ENCODE assay signal across 11 mouse cellular contexts in the genomic region with DNA sequence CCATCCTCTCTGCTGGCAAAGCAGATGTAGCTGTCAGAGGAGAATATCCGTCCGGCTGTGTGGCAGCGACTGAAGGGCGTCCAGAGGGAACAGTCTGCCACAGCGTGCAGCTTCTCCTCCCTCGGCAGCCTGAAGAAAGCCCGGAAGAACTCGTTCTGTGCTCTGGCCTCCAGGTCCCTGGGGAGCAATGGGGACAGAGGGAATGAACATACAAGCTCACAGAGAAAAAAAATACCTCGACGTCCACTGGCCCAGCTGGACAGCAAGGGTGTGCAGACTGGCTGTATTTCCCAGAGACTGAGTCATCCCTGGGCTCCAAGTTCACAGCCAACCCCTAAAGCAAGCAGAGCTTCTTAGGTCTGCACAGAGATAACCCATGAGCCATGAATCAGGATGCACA. TPM values are rescaled to one million over a fixed set of nuclear protein-coding genes. Genes with fewer than 3 reads are reported as not detected.
A peak's percentile ranks its signal among the peaks of the same experiment; 100 is the strongest.
DNase-seq lines count a peak whose midpoint lies in the region; ATAC-seq lines count a peak whose summit lies in the region.
"Had no signal": no experiment of that assay in that cellular context is flagged by ENCODE, and none has a peak within 500 bp of the region (broad histone marks: within the 10 kb centered on the region; RNA-seq: fewer than 3 reads in every experiment).

No protein-coding gene starts in this region.

- no peaks in the 10 kb centered on the region; the same call in 1 of the 2 replicates for H3K4me1 ChIP-seq in heart, embryonic 12.5 days (replicated peaks)
- H3K4me1 ChIP-seq in midbrain, embryonic 16.5 days (ENCODE audit: control insufficient read depth, insufficient read depth, low read length): no peaks in the 10 kb centered on the region
- no peaks in the 10 kb centered on the region for H3K4me1 ChIP-seq in midbrain, embryonic 13.5 days (replicated peaks)

- no peak overlapping the region for H3K9ac ChIP-seq in heart, embryonic 12.5 days
- H3K9ac ChIP-seq in midbrain, embryonic 16.5 days (ENCODE audit: low read depth, low read length): 0 out of 2 replicates have a peak overlapping the region, but pooled peaks have one; percentile 13
- H3K9ac ChIP-seq in midbrain, embryonic 13.5 days (replicated peaks): no peak overlapping the region

- H3K36me3 ChIP-seq in heart, embryonic 12.5 days: peaks cover 31% of the 10 kb centered on the region
- no peaks in the 10 kb centered on the region; the same call in 1 of the 2 replicates for H3K36me3 ChIP-seq in midbrain, embryonic 16.5 days (ENCODE audit: control insufficient read depth, insufficient read depth, low read length)
- H3K36me3 ChIP-seq in midbrain, embryonic 13.5 days: peaks cover 7% of the 10 kb centered on the region

- WGBS in heart, embryonic 12.5 days: 71% methylated on average over 10 of the region's 10 CpGs
- 60% methylated on average over 10 of the region's 10 CpGs for WGBS in midbrain, embryonic 16.5 days
- WGBS in midbrain, embryonic 13.5 days: 69% methylated on average over 10 of the region's 10 CpGs

- no peak overlapping the region for H3K27ac ChIP-seq in heart, embryonic 12.5 days (ENCODE audit: poor library complexity, severe bottlenecking)
- H3K27ac ChIP-seq in midbrain, embryonic 16.5 days (ENCODE audit: low read length): no peak overlapping the region
- no peak overlapping the region for H3K27ac ChIP-seq in midbrain, embryonic 13.5 days

- H3K27me3 ChIP-seq in heart, embryonic 12.5 days (replicated peaks): no peaks in the 10 kb centered on the region
- H3K27me3 ChIP-seq in midbrain, embryonic 16.5 days (ENCODE audit: control insufficient read depth, insufficient read depth, low read depth, low read length): no peaks in the 10 kb centered on the region
- no peaks in the 10 kb centered on the region for H3K27me3 ChIP-seq in midbrain, embryonic 13.5 days

- peak; percentile 70 to 88 for DNase-seq in heart, adult 18-20 months
- DNase-seq in heart, postnatal 14 days: peak; percentile 66
- peak; percentile 58 for DNase-seq in skeletal muscle tissue, adult 2 months (ENCODE audit: low read depth, low spot score)
- no peak for DNase-seq in ovary, postnatal 10 days (ENCODE audit: low spot score)
- DNase-seq: B cell, adult 2 months; cerebellum, postnatal 36 days had no signal

- H3K9me3 ChIP-seq in heart, embryonic 12.5 days (replicated peaks): peaks cover 9% of the 10 kb centered on the region
- no peaks in the 10 kb centered on the region for H3K9me3 ChIP-seq in midbrain, embryonic 16.5 days (replicated peaks; ENCODE audit: control insufficient read depth, low read length, poor library complexity, severe bottlenecking)
- no peaks in the 10 kb centered on the region for H3K9me3 ChIP-seq in midbrain, embryonic 13.5 days

- no peak overlapping the region for H3K4me3 ChIP-seq in heart, embryonic 12.5 days
- H3K4me3 ChIP-seq in midbrain, embryonic 16.5 days (ENCODE audit: low read depth, low read length): no peak overlapping the region
- H3K4me3 ChIP-seq in midbrain, embryonic 13.5 days (replicated peaks): no peak overlapping the region

- no peak overlapping the region for H3K4me2 ChIP-seq in heart, embryonic 12.5 days
- H3K4me2 ChIP-seq in midbrain, embryonic 16.5 days (ENCODE audit: low read length): no peak overlapping the region
- no peak overlapping the region for H3K4me2 ChIP-seq in midbrain, embryonic 13.5 days (replicated peaks)

- intact Hi-C loops in heart, postnatal 14 days (cut with DNase I): loop anchor here (5.0 kb wide), 2 partner anchors 83 to 108 kb away; a partner anchor contains a TSS

- no peak for ATAC-seq in heart, embryonic 12.5 days (ENCODE audit: insufficient number of reproducible peaks, low FRiP score)
- no peak for ATAC-seq in midbrain, embryonic 16.5 days
- ATAC-seq in midbrain, embryonic 13.5 days: no peak
- ATAC-seq in CD4-positive, CD25-positive, alpha-beta regulatory T cell, adult 4 months: no peak
- ATAC-seq: hindbrain, embryonic 16.5 days had no signal

RNA-seq across cellular contexts. Expression of a gene that starts 26.5 kb away (rescaled TPM):
- 100 to 1,000 TPM; 431 to 565 TPM for total RNA-seq in heart, adult 18-20 months (2021)
- polyA plus RNA-seq in heart, embryonic 12.5 days (2016; fragmentation: Nextera tagmentation; extraction: Ambion mirVana): 378 and 396 TPM in 2 replicates
- polyA plus RNA-seq in midbrain, embryonic 16.5 days (2015; fragmentation: Nextera tagmentation; extraction: Ambion mirVana): 261 and 295 TPM in 2 replicates
- 374 and 398 TPM in 2 replicates for polyA plus RNA-seq in midbrain, embryonic 13.5 days (2015; fragmentation: Nextera tagmentation; extraction: Ambion mirVana)
- 100 to 1,000 TPM; 494 to 584 TPM for total RNA-seq in heart, postnatal 14 days (2021)
- polyA plus RNA-seq in CD4-positive, CD25-positive, alpha-beta regulatory T cell, adult 4 months (2017; shearing (Covaris generic)): 100 to 1,000 TPM; 322 to 513 TPM
